Mouse (Mus musculus): Measurements from ENCODE around the gene Zfp846.
"Not testable (repeated sequence)": the region's sequence is repeated elsewhere in the genome, so short reads cannot be mapped to it uniquely, and the experiment has no call there.

Zfp846 gene

GRCm38 (mm10) chr9:20581175-20581634 lies at the start of gene Zfp846:
Gene Zfp846 (plus strand): TSS chr9:20581291.
- peak; percentile 99 for DNase-seq

- DNase-seq, result peak; percentile 14
Observed at GRCm38 (mm10) chr9:20534326-20534926, 46.7 kb upstream of the Zfp846 start.

- no peak for DNase-seq
Observed at GRCm38 (mm10) chr9:20536598-20536997, 44.5 kb upstream of the Zfp846 start.

- no peak for DNase-seq
Observed at GRCm38 (mm10) chr9:20543496-20543895, 37.6 kb upstream of the Zfp846 start.

- DNase-seq, result peak; percentile 76
Observed at GRCm38 (mm10) chr9:20544070-20544821, 36.8 kb upstream of the Zfp846 start.

- DNase-seq, result no peak
Observed at GRCm38 (mm10) chr9:20545151-20545550, 35.9 kb upstream of the Zfp846 start.

- DNase-seq, result no peak
Observed at GRCm38 (mm10) chr9:20551781-20552275, 29.3 kb upstream of the Zfp846 start.

GRCm38 (mm10) chr9:20552698-20553097 lies 28.4 kb upstream of the Zfp846 start:
- no peak for DNase-seq

- DNase-seq, result no peak
Observed at GRCm38 (mm10) chr9:20562177-20562576, 18.9 kb upstream of the Zfp846 start.

- DNase-seq, result not testable (repeated sequence)
Observed at GRCm38 (mm10) chr9:20565326-20566030, 15.6 kb upstream of the Zfp846 start.

GRCm38 (mm10) chr9:20571060-20571459 lies 10.0 kb upstream of the Zfp846 start:
- DNase-seq, result no peak

- no peak for DNase-seq
Observed at GRCm38 (mm10) chr9:20576591-20576990, 4.5 kb upstream of the Zfp846 start.

GRCm38 (mm10) chr9:20601270-20601669 lies 20.2 kb downstream of the Zfp846 start:
- no peak for DNase-seq

- no peak for DNase-seq
Observed at GRCm38 (mm10) chr9:20606269-20606668, 25.2 kb downstream of the Zfp846 start.

- peak; percentile 79 for DNase-seq
Observed at GRCm38 (mm10) chr9:20607100-20607974, 26.2 kb downstream of the Zfp846 start.

- no peak for DNase-seq
Observed at GRCm38 (mm10) chr9:20609831-20610464, 28.9 kb downstream of the Zfp846 start.

- no peak for DNase-seq
Observed at GRCm38 (mm10) chr9:20611976-20612375, 30.9 kb downstream of the Zfp846 start.

GRCm38 (mm10) chr9:20616685-20617084 lies 35.6 kb downstream of the Zfp846 start:
- no peak for DNase-seq

GRCm38 (mm10) chr9:20631332-20631731 lies 50.2 kb downstream of the Zfp846 start:
- no peak for DNase-seq

GRCm38 (mm10) chr9:20635676-20636075 lies 54.6 kb downstream of the Zfp846 start:
- DNase-seq, result not testable (repeated sequence)

GRCm38 (mm10) chr9:20636256-20636655 lies 55.2 kb downstream of the Zfp846 start:
- DNase-seq, result no peak

- DNase-seq, result no peak
Observed at GRCm38 (mm10) chr9:20636790-20637189, 55.7 kb downstream of the Zfp846 start.
